In the genomic region with DNA sequence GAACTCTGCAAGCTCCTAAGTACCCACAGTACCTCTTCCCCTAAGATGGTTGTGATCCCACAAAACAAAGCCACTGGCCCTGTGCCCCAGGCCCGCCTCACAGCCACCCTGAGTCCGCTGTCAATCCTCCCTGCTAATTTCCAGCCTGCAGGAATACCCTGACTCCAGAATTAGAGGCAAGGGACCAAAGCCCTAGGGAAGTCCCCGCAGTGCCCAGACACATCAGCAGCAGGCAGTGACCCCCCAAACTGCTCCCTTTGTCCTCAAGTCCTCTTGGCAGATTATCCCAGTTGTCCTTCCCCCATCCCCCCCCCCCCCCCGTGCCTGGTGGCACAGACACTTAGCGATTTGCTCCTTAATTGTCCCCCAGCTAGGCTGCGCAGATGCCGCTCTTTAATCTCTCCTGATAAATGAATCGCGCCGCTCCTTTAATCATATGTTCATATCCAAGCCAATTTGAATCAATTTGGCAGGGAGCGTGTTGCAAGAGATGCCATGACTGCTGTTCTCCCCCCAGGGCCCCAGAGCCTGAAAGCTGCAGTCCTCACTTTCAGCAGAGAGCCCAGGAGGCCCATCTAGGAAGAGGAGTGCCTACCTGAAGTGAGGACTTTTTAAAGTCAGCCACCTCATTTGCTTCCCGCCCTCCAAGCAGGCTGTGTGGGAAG, we compare ENCODE assay signal across 18 mouse cellular contexts. TPM values are rescaled to one million over a fixed set of nuclear protein-coding genes. Genes with fewer than 3 reads are reported as not detected.
DNase-seq lines count a peak whose midpoint lies in the region; ATAC-seq and TF ChIP-seq lines count a peak whose summit lies in the region.
"Had no signal": no experiment of that assay in that cellular context is flagged by ENCODE, and none has a peak within 500 bp of the region (broad histone marks: within the 10 kb centered on the region; RNA-seq: fewer than 3 reads in every experiment).

No protein-coding gene starts in this region.

- TF ChIP-seq EP300 in stomach, postnatal 0 days (optimal IDR thresholded peaks at IDR 0.05): no peak

- no peak for TF ChIP-seq CTCF in stomach, postnatal 0 days (IDR thresholded peaks at IDR 0.05; ENCODE audit: low read depth)

- no peaks in the 10 kb centered on the region for H3K9me3 ChIP-seq in neural tube, embryonic 11.5 days (ENCODE audit: control insufficient read depth, low read length)
- H3K9me3 ChIP-seq in hindbrain, embryonic 11.5 days (ENCODE audit: control insufficient read depth, low read length): no peaks in the 10 kb centered on the region
- H3K9me3 ChIP-seq in midbrain, embryonic 12.5 days: no peaks in the 10 kb centered on the region
- no peaks in the 10 kb centered on the region for H3K9me3 ChIP-seq in stomach, postnatal 0 days (ENCODE audit: control insufficient read depth, low read length)
- H3K9me3 ChIP-seq in kidney, embryonic 15.5 days (replicated peaks): no peaks in the 10 kb centered on the region
- H3K9me3 ChIP-seq: intestine, embryonic 15.5 days; megakaryocyte, embryonic 14.5 days; stomach, embryonic 15.5 days had no signal

- H3K27ac ChIP-seq in neural tube, embryonic 11.5 days (ENCODE audit: low read depth, low read length): no peak overlapping the region
- peak overlapping the region; percentile 48; the same call in 1 of the 2 replicates for H3K27ac ChIP-seq in hindbrain, embryonic 11.5 days (ENCODE audit: low read depth, low read length)
- peak overlapping the region; percentile 44 for H3K27ac ChIP-seq in midbrain, embryonic 12.5 days (replicated peaks)
- no peak overlapping the region for H3K27ac ChIP-seq in stomach, postnatal 0 days (replicated peaks)
- H3K27ac ChIP-seq in kidney, embryonic 15.5 days: no peak overlapping the region
- H3K27ac ChIP-seq: intestine, embryonic 15.5 days; stomach, embryonic 15.5 days had no signal

- H3K4me3 ChIP-seq in neural tube, embryonic 11.5 days (ENCODE audit: low read depth, low read length): no peak overlapping the region
- no peak overlapping the region for H3K4me3 ChIP-seq in hindbrain, embryonic 11.5 days (ENCODE audit: low read depth, low read length)
- no peak overlapping the region for H3K4me3 ChIP-seq in midbrain, embryonic 12.5 days
- H3K4me3 ChIP-seq in stomach, postnatal 0 days (ENCODE audit: low read depth, low read length): no peak overlapping the region
- no peak overlapping the region for H3K4me3 ChIP-seq in kidney, embryonic 15.5 days (replicated peaks)
- H3K4me3 ChIP-seq: intestine, embryonic 15.5 days; megakaryocyte, embryonic 14.5 days; stomach, embryonic 15.5 days had no signal

- DNase-seq in neural tube, embryonic 11.5 days (ENCODE audit: low spot score): peak; percentile 28
- no peak for DNase-seq in neural tube, embryonic 10.5 days (ENCODE audit: extremely low spot score, low spot score)
- DNase-seq in hindbrain, embryonic 11.5 days (ENCODE audit: low spot score): peak; percentile 34
- no peak for DNase-seq in stomach, postnatal 0 days (ENCODE audit: low spot score)
- DNase-seq in adrenal gland, postnatal 4 days (ENCODE audit: low spot score in 2 of 2): no peak
- DNase-seq: adrenal gland, postnatal 10 days; cerebellum, adult 2 months; embryo, embryonic 11 days; kidney, postnatal 4 days had no signal

- no peak for ATAC-seq in neural tube, embryonic 11.5 days (ENCODE audit: insufficient read depth, low FRiP score, low TSS enrichment)
- peak; percentile 51; the same call in 1 of the 2 replicates for ATAC-seq in hindbrain, embryonic 11.5 days (ENCODE audit: low FRiP score)
- ATAC-seq in midbrain, embryonic 12.5 days (ENCODE audit: low FRiP score, low read depth): peak; percentile 36; the same call in 1 of the 2 replicates
- no peak for ATAC-seq in stomach, postnatal 0 days (ENCODE audit: low FRiP score, low TSS enrichment)
- no peak for ATAC-seq in kidney, embryonic 15.5 days (replicated peaks; ENCODE audit: low FRiP score)
- no peak for ATAC-seq in activated CD4-positive, CD25-positive, alpha-beta regulatory T cell, adult 4 months
- ATAC-seq: CD4-positive, CD25-positive, alpha-beta regulatory T cell, adult 4 months; intestine, embryonic 15.5 days; Patski had no signal

- H3K4me2 ChIP-seq in neural tube, embryonic 11.5 days (ENCODE audit: low read depth): no peak overlapping the region
- H3K4me2 ChIP-seq in hindbrain, embryonic 11.5 days (replicated peaks; ENCODE audit: low read depth, low read length): no peak overlapping the region
- H3K4me2 ChIP-seq in midbrain, embryonic 12.5 days (replicated peaks): 0 out of 2 replicates have a peak overlapping the region, but pooled peaks have one; percentile 7
- H3K4me2 ChIP-seq in stomach, postnatal 0 days (replicated peaks; ENCODE audit: low read depth): no peak overlapping the region
- no peak overlapping the region for H3K4me2 ChIP-seq in kidney, embryonic 15.5 days
- H3K4me2 ChIP-seq: heart, embryonic 11.5 days; intestine, embryonic 15.5 days; stomach, embryonic 15.5 days had no signal

- peaks cover 29% of the 10 kb centered on the region for H3K27me3 ChIP-seq in neural tube, embryonic 11.5 days (ENCODE audit: control insufficient read depth, insufficient read depth, low read length)
- peaks cover 20% of the 10 kb centered on the region for H3K27me3 ChIP-seq in hindbrain, embryonic 11.5 days (ENCODE audit: control insufficient read depth, insufficient read depth, low read length)
- peaks cover 60% of the 10 kb centered on the region for H3K27me3 ChIP-seq in midbrain, embryonic 12.5 days
- H3K27me3 ChIP-seq in stomach, postnatal 0 days (ENCODE audit: control insufficient read depth, insufficient read depth, low read length): no peaks in the 10 kb centered on the region
- peaks cover 44% of the 10 kb centered on the region for H3K27me3 ChIP-seq in kidney, embryonic 15.5 days
- H3K27me3 ChIP-seq: intestine, embryonic 15.5 days; Patski; stomach, embryonic 15.5 days had no signal

- H3K4me1 ChIP-seq in neural tube, embryonic 11.5 days (ENCODE audit: control insufficient read depth, insufficient read depth, low read length): peaks cover 28% of the 10 kb centered on the region
- H3K4me1 ChIP-seq in hindbrain, embryonic 11.5 days (replicated peaks; ENCODE audit: control insufficient read depth, insufficient read depth, low read length): peaks cover 24% of the 10 kb centered on the region
- peaks cover 64% of the 10 kb centered on the region for H3K4me1 ChIP-seq in midbrain, embryonic 12.5 days
- H3K4me1 ChIP-seq in stomach, postnatal 0 days (replicated peaks; ENCODE audit: control insufficient read depth, insufficient read depth): 0 out of 2 replicates have a peak, but pooled peaks cover 3% of the 10 kb centered on the region
- H3K4me1 ChIP-seq in kidney, embryonic 15.5 days: peaks cover 26% of the 10 kb centered on the region

- no peak overlapping the region for H3K9ac ChIP-seq in neural tube, embryonic 11.5 days (ENCODE audit: low read length)
- H3K9ac ChIP-seq in hindbrain, embryonic 11.5 days (ENCODE audit: low read depth, low read length): 0 out of 2 replicates have a peak overlapping the region, but pooled peaks have one; percentile 16
- 0 out of 2 replicates have a peak overlapping the region, but pooled peaks have one; percentile 20 for H3K9ac ChIP-seq in midbrain, embryonic 12.5 days (replicated peaks)
- H3K9ac ChIP-seq in stomach, postnatal 0 days (ENCODE audit: low read length): 0 out of 2 replicates have a peak overlapping the region, but pooled peaks have one; percentile 31
- H3K9ac ChIP-seq in kidney, embryonic 15.5 days: no peak overlapping the region
- H3K9ac ChIP-seq: intestine, embryonic 15.5 days; stomach, embryonic 15.5 days had no signal

- H3K36me3 ChIP-seq in neural tube, embryonic 11.5 days (ENCODE audit: control insufficient read depth, insufficient read depth, low read length): peaks cover 3% of the 10 kb centered on the region; the same call in 1 of the 2 replicates
- H3K36me3 ChIP-seq in hindbrain, embryonic 11.5 days (ENCODE audit: control insufficient read depth, insufficient read depth, low read length): no peaks in the 10 kb centered on the region
- H3K36me3 ChIP-seq in midbrain, embryonic 12.5 days: peaks cover 10% of the 10 kb centered on the region; the same call in 1 of the 2 replicates
- H3K36me3 ChIP-seq in stomach, postnatal 0 days (ENCODE audit: control insufficient read depth, insufficient read depth, low read length): peaks cover 4% of the 10 kb centered on the region; the same call in 1 of the 2 replicates
- H3K36me3 ChIP-seq in kidney, embryonic 15.5 days: peaks cover 8% of the 10 kb centered on the region
- H3K36me3 ChIP-seq: intestine, embryonic 15.5 days had no signal

- 10% methylated on average over 11 of the region's 12 CpGs for WGBS in neural tube, embryonic 11.5 days
- 11% methylated on average over 10 of the region's 12 CpGs for WGBS in hindbrain, embryonic 11.5 days
- WGBS in midbrain, embryonic 12.5 days: 5% methylated on average over 12 of the region's 12 CpGs
- 33% methylated on average over 11 of the region's 12 CpGs for WGBS in stomach, postnatal 0 days
- 26% methylated on average over 11 of the region's 12 CpGs for WGBS in kidney, embryonic 15.5 days

RNA-seq across cellular contexts. Expression of gene Pipox, which starts 26.3 kb away (rescaled TPM):
- polyA plus RNA-seq in neural tube, embryonic 11.5 days (2014; fragmentation: Nextera tagmentation; extraction: Ambion mirVana): 2.6 and 4.0 TPM in 2 replicates
- 7.6 and 8.6 TPM in 2 replicates for polyA plus RNA-seq in hindbrain, embryonic 11.5 days (2014; fragmentation: Nextera tagmentation; extraction: Ambion mirVana)
- polyA plus RNA-seq in midbrain, embryonic 12.5 days (2016; fragmentation: Nextera tagmentation; extraction: Ambion mirVana): 12.0 and 14.4 TPM in 2 replicates
- polyA plus RNA-seq in stomach, postnatal 0 days (2015; fragmentation: Nextera tagmentation; extraction: Ambion mirVana): 8.4 and 10.1 TPM in 2 replicates
- total RNA-seq in adrenal gland, postnatal 4 days (2021): 10 to 100 TPM in 1 of 2 experiments, 1 to 10 TPM in 1; 9.1 to 16.9 TPM
- polyA plus RNA-seq in kidney, embryonic 15.5 days (2015; fragmentation: Nextera tagmentation; extraction: Ambion mirVana): 8.7 and 10.8 TPM in 2 replicates
- 1 to 10 TPM in 1 of 2 experiments, under 1 TPM in 1; 0.52 to 1.6 TPM for polyA plus RNA-seq in activated CD4-positive, CD25-positive, alpha-beta regulatory T cell, adult 4 months (2017; shearing (Covaris generic))

Comparison
In these comparisons a context has a peak if more than half of its experiments do, and no peak if none do; other contexts are left out.
1. DNase-seq: peak in neural tube, embryonic 11.5 days (single experiment) and hindbrain, embryonic 11.5 days (single experiment); none in neural tube, embryonic 10.5 days (single experiment), stomach, postnatal 0 days (single experiment) and adrenal gland, postnatal 4 days (0 of 2).
2. ATAC-seq: peak in hindbrain, embryonic 11.5 days (single experiment) and midbrain, embryonic 12.5 days (single experiment); none in neural tube, embryonic 11.5 days (single experiment), stomach, postnatal 0 days (single experiment), kidney, embryonic 15.5 days (single experiment) and activated CD4-positive, CD25-positive, alpha-beta regulatory T cell, adult 4 months (single experiment).
3. H3K27ac ChIP-seq: peak in hindbrain, embryonic 11.5 days (single experiment) and midbrain, embryonic 12.5 days (single experiment); none in neural tube, embryonic 11.5 days (single experiment), stomach, postnatal 0 days (single experiment) and kidney, embryonic 15.5 days (single experiment).
4. H3K9ac ChIP-seq: peak in hindbrain, embryonic 11.5 days (single experiment), midbrain, embryonic 12.5 days (single experiment) and stomach, postnatal 0 days (single experiment); none in neural tube, embryonic 11.5 days (single experiment) and kidney, embryonic 15.5 days (single experiment).